Mouse (Mus musculus): Measurements from ENCODE around the gene Kbtbd6.

- TF ChIP-seq CTCF (IDR thresholded peaks at IDR 0.05; ENCODE audit: insufficient read depth, low read depth, low read length) (no peak), POLR2A (IDR thresholded peaks at IDR 0.05; ENCODE audit: insufficient read depth, low read depth, low read length) (no peak)
These were observed 7.0 kb upstream of the Kbtbd6 start for GRCm38 (mm10) chr14:79444601-79445000.

All from olfactory bulb, adult 2 months (tissue).